Mouse (Mus musculus): Measurements from ENCODE around the gene Mrpl35. TPM values are rescaled to one million over a fixed set of nuclear protein-coding genes. Genes with fewer than 3 reads are reported as not detected.

Mrpl35 gene
- polyA plus RNA-seq, 1 experiment = 29.9 TPM

DNA sequence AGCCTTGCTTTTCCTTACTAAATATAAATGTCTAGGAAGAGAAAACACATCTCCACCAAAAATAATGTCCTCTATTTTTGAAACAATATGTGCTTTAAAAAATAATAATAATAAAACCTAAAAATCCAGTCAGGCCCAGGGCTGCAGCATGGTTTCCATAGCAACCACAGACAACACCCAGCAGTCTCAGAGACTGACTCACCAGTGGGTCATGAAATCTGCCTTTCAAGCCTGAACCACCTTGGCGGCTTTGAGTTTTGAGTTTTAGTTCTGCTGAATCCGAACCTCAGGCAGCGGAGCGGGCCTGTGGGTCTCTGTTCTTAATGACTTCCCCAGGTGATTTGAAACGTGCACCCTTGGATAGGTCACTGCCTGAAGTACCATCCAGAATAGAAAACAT is 43.6 kb downstream of the Mrpl35 start:
- Histone ChIP-seq H3K4me1 (ENCODE audit: control insufficient read depth, insufficient read depth, low read length) (no peaks in the 10 kb centered on the region), H3K27ac (ENCODE audit: control insufficient read depth, insufficient read depth, low read depth, low read length, poor library complexity) (no peak overlapping the region), H3K4me3 (replicated peaks; ENCODE audit: control insufficient read depth, low read depth, low read length) (no peak overlapping the region)
- 82% methylated on average over 5 of the region's 5 CpGs for WGBS
- TF ChIP-seq CTCF (IDR thresholded peaks at IDR 0.05; ENCODE audit: control insufficient read depth, insufficient read depth, low read length) (no peak), POLR2A (IDR thresholded peaks at IDR 0.05; ENCODE audit: borderline replicate concordance, control insufficient read depth, low read depth, low read length) (no peak)

DNA sequence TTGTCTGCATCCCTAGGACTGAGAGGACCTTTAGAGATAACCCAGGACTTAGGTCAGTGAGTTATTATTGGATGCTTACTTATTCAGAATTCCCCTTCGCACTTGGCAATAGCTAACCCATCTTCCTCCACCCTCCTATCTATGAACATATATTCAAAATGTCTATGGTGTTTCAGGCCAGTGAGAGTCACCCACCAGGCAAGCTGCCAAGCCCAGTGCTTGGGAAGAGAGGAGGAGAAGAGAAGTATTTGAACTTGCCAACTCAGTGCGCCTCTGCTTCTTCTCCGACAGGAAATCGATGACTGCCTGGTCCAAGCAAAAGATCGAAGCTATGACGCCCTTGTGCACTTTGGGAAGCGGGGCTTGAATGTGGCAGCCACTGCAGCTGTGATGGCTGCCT is 46.3 kb downstream of the Mrpl35 start:
- Histone ChIP-seq H3K4me3 (replicated peaks; ENCODE audit: control insufficient read depth, low read depth, low read length) (no peak overlapping the region), H3K4me1 (ENCODE audit: control insufficient read depth, insufficient read depth, low read length) (no peaks in the 10 kb centered on the region), H3K27ac (ENCODE audit: control insufficient read depth, insufficient read depth, low read depth, low read length, poor library complexity) (no peak overlapping the region)
- TF ChIP-seq CTCF (IDR thresholded peaks at IDR 0.05; ENCODE audit: control insufficient read depth, insufficient read depth, low read length) (no peak), POLR2A (IDR thresholded peaks at IDR 0.05; ENCODE audit: borderline replicate concordance, control insufficient read depth, low read depth, low read length) (no peak)
- WGBS = 83% methylated on average over 7 of the region's 7 CpGs

DNA sequence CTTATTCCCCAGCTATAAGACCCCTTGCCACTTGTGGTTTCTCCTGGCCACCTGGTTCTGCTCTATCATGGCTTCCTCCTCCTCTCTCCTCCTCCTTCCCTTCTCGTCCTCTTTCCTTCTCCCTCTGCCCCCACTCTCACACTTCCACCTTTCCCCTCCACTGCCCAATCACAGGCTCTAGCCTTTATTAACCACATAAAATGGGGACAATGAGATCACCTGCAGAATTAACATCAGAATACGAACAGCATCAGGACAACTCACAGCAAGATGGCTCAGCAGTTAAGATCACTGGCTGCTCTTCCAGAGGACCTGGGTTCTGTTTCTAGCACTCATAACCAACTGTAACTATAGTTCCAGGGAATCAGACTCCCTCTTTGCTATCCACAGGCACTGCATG is 46.9 kb downstream of the Mrpl35 start:
- TF ChIP-seq CTCF (IDR thresholded peaks at IDR 0.05; ENCODE audit: control insufficient read depth, insufficient read depth, low read length) (no peak), POLR2A (IDR thresholded peaks at IDR 0.05; ENCODE audit: borderline replicate concordance, control insufficient read depth, low read depth, low read length) (no peak)
- Histone ChIP-seq H3K4me3 (replicated peaks; ENCODE audit: control insufficient read depth, low read depth, low read length) (no peak overlapping the region), H3K27ac (ENCODE audit: control insufficient read depth, insufficient read depth, low read depth, low read length, poor library complexity) (no peak overlapping the region), H3K4me1 (ENCODE audit: control insufficient read depth, insufficient read depth, low read length) (no peaks in the 10 kb centered on the region)
- WGBS = 37% methylated on average over 2 of the region's 2 CpGs

DNA sequence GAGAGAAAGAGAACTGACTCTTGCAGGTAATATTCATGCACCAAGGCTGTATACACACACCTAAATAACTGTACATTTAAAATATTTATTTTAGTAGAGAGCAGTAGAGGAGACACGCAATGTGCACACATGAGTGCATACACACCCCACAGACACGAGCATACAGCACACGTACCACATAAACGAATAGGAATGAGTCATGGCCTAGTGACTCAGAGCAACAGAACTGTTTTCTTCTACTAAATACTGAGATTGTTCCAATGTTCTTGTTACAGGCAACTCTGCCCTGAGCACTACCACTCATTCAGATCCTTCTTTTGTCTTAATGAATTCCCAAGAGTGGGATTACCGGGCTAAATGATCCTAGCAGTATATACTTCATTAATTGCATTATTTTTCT is 48.8 kb downstream of the Mrpl35 start:
- Histone ChIP-seq H3K4me3 (replicated peaks; ENCODE audit: control insufficient read depth, low read depth, low read length) (no peak overlapping the region), H3K4me1 (ENCODE audit: control insufficient read depth, insufficient read depth, low read length) (no peaks in the 10 kb centered on the region), H3K27ac (ENCODE audit: control insufficient read depth, insufficient read depth, low read depth, low read length, poor library complexity) (no peak overlapping the region)
- 81% methylated on average over 5 of the region's 5 CpGs for WGBS
- TF ChIP-seq CTCF (IDR thresholded peaks at IDR 0.05; ENCODE audit: control insufficient read depth, insufficient read depth, low read length) (no peak), POLR2A (IDR thresholded peaks at IDR 0.05; ENCODE audit: borderline replicate concordance, control insufficient read depth, low read depth, low read length) (no peak)

DNA sequence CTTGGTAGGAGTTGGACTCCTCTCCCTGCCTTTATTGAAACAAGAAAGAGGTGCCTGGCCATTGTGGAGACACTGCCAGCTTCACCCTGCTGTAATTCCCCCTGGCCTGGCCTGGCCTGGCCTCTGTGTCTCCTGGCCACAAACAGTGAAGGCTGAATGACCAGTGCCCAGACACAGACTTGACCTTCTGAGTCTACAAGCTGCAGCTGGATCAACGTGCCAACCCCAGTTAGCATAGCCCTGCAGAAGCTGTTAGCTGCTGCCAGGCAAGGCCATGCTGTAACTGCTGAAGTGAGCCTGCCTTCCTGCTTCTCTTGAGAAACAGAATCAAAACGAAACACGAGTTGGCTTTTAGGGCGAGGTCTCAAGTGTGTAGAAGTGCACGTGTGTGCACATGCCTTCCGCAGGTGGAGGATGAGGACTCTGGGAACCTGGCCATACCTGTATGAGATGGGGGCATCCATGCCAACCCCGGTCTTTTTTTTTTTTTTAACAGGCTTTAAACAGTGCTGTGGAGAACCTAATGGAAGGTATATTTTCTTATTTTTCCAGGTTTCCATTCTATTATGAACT is 54.0 kb downstream of the Mrpl35 start:
- 72% methylated on average over 7 of the region's 7 CpGs for WGBS
- H3K27ac ChIP-seq (ENCODE audit: control insufficient read depth, insufficient read depth, low read depth, low read length, poor library complexity) = no peak overlapping the region
- H3K4me3 ChIP-seq (replicated peaks; ENCODE audit: control insufficient read depth, low read depth, low read length) = no peak overlapping the region
- TF ChIP-seq POLR2A (IDR thresholded peaks at IDR 0.05; ENCODE audit: borderline replicate concordance, control insufficient read depth, low read depth, low read length) = no peak
- no peaks in the 10 kb centered on the region for H3K4me1 ChIP-seq (ENCODE audit: control insufficient read depth, insufficient read depth, low read length)

DNA sequence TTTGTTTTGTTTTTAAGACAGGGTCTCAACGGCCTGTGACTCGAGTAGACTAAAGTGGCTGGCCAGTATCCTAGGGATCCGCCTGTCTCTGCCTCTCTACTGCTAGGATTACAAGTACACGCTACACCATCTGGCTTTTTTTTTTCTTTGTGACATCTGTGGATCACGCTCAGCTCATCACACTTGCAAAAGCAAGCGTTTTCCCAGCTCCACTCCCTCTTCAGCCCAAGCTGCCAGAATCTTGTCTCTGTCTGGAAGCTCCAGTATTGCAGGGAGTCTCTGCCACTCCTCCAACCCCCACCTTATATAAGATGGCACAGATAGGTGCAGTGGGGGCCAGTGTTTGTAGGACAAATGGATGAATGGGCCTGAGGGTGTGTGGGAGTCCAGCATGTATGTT is 54.6 kb downstream of the Mrpl35 start:
- Histone ChIP-seq H3K4me1 (ENCODE audit: control insufficient read depth, insufficient read depth, low read length) (no peaks in the 10 kb centered on the region), H3K27ac (ENCODE audit: control insufficient read depth, insufficient read depth, low read depth, low read length, poor library complexity) (no peak overlapping the region)
- WGBS = 70% methylated on average over 6 of the region's 6 CpGs

DNA sequence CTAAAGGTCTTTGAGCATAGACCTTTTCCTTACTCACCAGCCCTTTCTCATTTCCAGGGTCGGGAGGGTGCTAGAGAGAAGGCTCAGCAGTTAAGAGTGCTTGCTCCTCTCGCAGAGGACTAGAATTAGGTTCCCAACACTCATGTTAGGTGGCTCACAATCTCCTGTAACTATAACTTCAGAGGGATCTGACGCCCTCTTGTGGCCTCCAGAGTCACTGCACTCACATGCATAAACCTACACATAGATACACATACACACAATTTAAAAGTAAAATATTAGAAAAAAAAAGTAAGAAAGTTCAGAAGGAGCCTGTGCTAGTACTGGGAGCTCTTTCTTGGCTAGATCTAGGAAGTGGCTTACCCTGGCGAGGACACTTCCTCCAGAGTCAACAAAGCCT is 55.5 kb downstream of the Mrpl35 start:
- 79% methylated on average over 4 of the region's 4 CpGs for WGBS
- Histone ChIP-seq H3K4me1 (ENCODE audit: control insufficient read depth, insufficient read depth, low read length) (no peaks in the 10 kb centered on the region), H3K27ac (ENCODE audit: control insufficient read depth, insufficient read depth, low read depth, low read length, poor library complexity) (no peak overlapping the region), H3K4me3 (replicated peaks; ENCODE audit: control insufficient read depth, low read depth, low read length) (no peak overlapping the region)
- no peak for TF ChIP-seq POLR2A (IDR thresholded peaks at IDR 0.05; ENCODE audit: borderline replicate concordance, control insufficient read depth, low read depth, low read length)
- no peak for TF ChIP-seq CTCF (IDR thresholded peaks at IDR 0.05; ENCODE audit: control insufficient read depth, insufficient read depth, low read length)

More for the DNA sequence above, 54.6 kb downstream of the Mrpl35 start:
- H3K4me3 ChIP-seq (replicated peaks; ENCODE audit: control insufficient read depth, low read depth, low read length) = no peak overlapping the region
- no peak for TF ChIP-seq POLR2A (IDR thresholded peaks at IDR 0.05; ENCODE audit: borderline replicate concordance, control insufficient read depth, low read depth, low read length)
- no peak for TF ChIP-seq CTCF (IDR thresholded peaks at IDR 0.05; ENCODE audit: control insufficient read depth, insufficient read depth, low read length)

DNA sequence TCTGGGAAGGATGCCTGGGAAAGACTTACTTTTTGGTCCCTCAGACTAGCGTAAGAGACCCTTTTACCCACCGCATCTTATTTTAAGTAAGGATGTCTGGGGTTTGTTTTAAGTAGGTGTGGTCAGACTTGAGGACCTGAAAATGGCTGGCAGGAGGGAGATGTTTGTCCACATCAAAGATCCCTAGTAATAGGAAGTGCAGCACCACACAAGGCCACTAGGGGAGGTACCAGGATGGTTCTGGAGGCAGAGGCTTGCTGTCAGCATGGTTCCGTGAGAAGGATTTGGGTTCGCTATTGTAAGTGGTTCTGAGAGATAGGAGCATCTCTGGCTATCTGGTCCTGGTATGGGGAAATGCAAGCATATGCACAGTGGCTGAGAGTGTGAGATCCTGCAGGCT is 55.9 kb downstream of the Mrpl35 start:
- TF ChIP-seq CTCF (IDR thresholded peaks at IDR 0.05; ENCODE audit: control insufficient read depth, insufficient read depth, low read length) = no peak
- no peak for TF ChIP-seq POLR2A (IDR thresholded peaks at IDR 0.05; ENCODE audit: borderline replicate concordance, control insufficient read depth, low read depth, low read length)
- H3K4me3 ChIP-seq (replicated peaks; ENCODE audit: control insufficient read depth, low read depth, low read length) = no peak overlapping the region
- H3K4me1 ChIP-seq (ENCODE audit: control insufficient read depth, insufficient read depth, low read length) = no peaks in the 10 kb centered on the region
- no peak overlapping the region for H3K27ac ChIP-seq (ENCODE audit: control insufficient read depth, insufficient read depth, low read depth, low read length, poor library complexity)
- 85% methylated on average over 4 of the region's 4 CpGs for WGBS
